Mouse (Mus musculus) bone marrow macrophage, adult 2 months (primary cell): ENCODE measurements around the gene Il16.

Experiments used
- CTCF ChIP-seq: IDR thresholded peaks from 2 replicates; pipeline ENCODE4 v1.5.1; 2012; ENCODE audit warnings: low read depth, mild to moderate bottlenecking, low read length, moderate library complexity
- POLR2A ChIP-seq: IDR thresholded peaks from 2 replicates; pipeline ENCODE4 v1.6.1; 2012; ENCODE audit warnings: mild to moderate bottlenecking, low read depth, low read length, borderline replicate concordance

DNA sequence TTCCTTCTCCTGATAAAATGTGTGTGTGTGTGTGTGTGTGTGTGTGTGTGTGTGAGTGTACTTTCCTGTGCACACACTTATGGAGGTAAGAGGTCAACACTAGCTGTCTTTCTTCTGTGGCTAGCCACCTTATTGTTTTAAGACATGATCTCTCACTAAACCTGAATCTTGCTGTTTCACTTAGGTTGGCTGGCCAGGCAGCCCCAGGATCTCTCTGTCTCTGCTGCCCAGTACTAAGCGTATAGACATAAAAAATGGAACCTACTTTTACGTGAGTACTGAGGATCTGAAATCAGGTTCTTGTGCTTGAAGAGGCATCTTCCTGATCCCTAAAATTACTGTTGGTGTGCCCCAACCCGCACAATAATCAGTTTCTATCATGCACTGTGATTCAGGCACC is 12.7 kb downstream of the Il16 start:
- TF ChIP-seq CTCF = no peak
- TF ChIP-seq POLR2A = no peak
